Mouse (Mus musculus): Measurements from ENCODE around the gene Fzd10. TPM values are rescaled to one million over a fixed set of nuclear protein-coding genes. Genes with fewer than 3 reads are reported as not detected.

The Fzd10 gene
- total and polyA plus RNA-seq, 2 experiments = not detected

DNA sequence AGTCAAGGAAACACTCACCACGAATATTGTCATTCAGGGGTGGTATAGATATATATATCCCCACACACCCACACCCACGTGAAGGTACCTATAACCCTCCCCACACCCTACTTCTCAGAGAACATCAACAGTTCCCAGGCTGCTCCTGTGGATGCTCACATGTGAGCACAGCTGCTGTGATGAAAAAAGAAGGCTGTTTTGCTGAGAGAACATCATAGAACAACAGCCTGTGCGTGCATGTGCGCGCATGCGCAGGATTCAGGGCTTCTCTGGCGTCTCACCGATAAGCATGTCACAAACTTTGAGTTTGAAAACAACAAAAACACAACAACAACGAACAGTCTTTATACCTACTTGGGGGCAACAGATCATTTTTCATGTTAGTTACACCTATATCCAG, 36.0 kb downstream of the Fzd10 start:
- no peaks in the 10 kb centered on the region for H3K4me1 ChIP-seq (ENCODE audit: control insufficient read depth, insufficient read depth, low read length)
- no peak overlapping the region for H3K4me3 ChIP-seq (ENCODE audit: insufficient read depth, low read depth, low read length)
- H3K27me3 ChIP-seq (ENCODE audit: control insufficient read depth, insufficient read depth, low read length) = no peaks in the 10 kb centered on the region
- no peak overlapping the region for H3K27ac ChIP-seq (replicated peaks; ENCODE audit: insufficient read depth, low read depth, low read length)
- TF ChIP-seq CTCF (IDR thresholded peaks at IDR 0.05; ENCODE audit: low read depth, low read length) (no peak), POLR2A (IDR thresholded peaks at IDR 0.05; ENCODE audit: extremely low read depth, insufficient read depth, low read length) (no peak)
- no peak for DNase-seq (ENCODE audit: extremely low read depth, low read depth, low spot score)
- H3K79me2 ChIP-seq (ENCODE audit: control insufficient read depth, insufficient read depth, low read length) = no peaks in the 10 kb centered on the region
- H3K9ac ChIP-seq (ENCODE audit: low read depth, low read length) = no peak overlapping the region
- WGBS = 90% methylated on average over 9 of the region's 9 CpGs
- no peaks in the 10 kb centered on the region for H3K36me3 ChIP-seq (ENCODE audit: control insufficient read depth, insufficient read depth, low read length)

DNA sequence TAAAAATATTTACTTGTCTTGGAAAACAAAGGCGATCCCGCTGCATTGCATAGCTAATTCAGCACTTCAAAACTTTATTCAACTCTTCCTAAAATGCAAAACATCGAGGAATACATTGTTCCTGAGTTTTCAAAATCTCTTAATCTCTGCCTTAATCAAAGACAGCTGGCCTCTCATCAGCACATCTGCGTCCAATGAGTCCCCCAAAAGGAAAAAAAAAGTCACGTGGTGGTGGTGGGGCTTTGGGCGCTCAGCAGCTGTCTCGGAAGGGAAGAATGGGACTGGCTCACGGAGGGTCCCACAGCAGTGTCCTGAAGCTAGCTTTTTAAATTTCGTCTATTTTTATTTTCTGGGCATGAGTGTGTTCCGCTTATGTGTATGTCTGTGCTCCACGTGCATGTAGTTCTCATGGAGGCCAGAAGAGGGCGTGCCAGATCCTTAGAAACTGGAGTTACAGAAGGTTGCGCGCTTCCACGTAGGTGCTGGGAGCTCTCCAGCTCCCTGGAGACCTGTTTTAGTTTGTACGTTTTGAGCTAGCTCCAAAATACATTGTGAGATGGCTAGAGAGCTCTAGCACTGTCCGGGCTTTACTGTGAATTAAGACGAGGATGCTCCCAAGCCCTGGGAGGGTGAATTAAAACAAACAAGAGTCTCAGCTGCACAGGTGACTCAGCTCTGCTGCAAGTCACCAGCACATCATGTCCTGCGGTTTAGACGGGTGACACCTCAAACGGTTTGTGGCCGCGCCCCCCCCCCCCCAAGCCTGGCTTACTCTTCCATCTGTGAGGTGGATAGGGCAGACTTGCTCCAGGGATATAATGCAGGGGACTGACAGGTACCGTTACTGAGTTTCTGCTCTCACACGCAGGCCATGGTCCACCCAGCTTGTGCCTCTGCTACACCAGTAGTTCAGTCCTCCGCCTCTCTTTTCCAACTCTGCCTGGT, 36.7 kb downstream of the Fzd10 start:
- H3K4me3 ChIP-seq (ENCODE audit: insufficient read depth, low read depth, low read length) = no peak overlapping the region
- no peaks in the 10 kb centered on the region for H3K27me3 ChIP-seq (ENCODE audit: control insufficient read depth, insufficient read depth, low read length)
- no peaks in the 10 kb centered on the region for H3K36me3 ChIP-seq (ENCODE audit: control insufficient read depth, insufficient read depth, low read length)
- WGBS = 88% methylated on average over 26 of the region's 26 CpGs
- no peak overlapping the region for H3K9ac ChIP-seq (ENCODE audit: low read depth, low read length)
- no peak overlapping the region for H3K27ac ChIP-seq (replicated peaks; ENCODE audit: insufficient read depth, low read depth, low read length)
- DNase-seq (ENCODE audit: extremely low read depth, low read depth, low spot score) = no peak
- H3K4me1 ChIP-seq (ENCODE audit: control insufficient read depth, insufficient read depth, low read length) = no peaks in the 10 kb centered on the region
- TF ChIP-seq POLR2A (IDR thresholded peaks at IDR 0.05; ENCODE audit: extremely low read depth, insufficient read depth, low read length) (no peak), CTCF (IDR thresholded peaks at IDR 0.05; ENCODE audit: low read depth, low read length) (no peak)
- H3K79me2 ChIP-seq (ENCODE audit: control insufficient read depth, insufficient read depth, low read length) = no peaks in the 10 kb centered on the region

- H3K4me3 ChIP-seq (ENCODE audit: insufficient read depth, low read depth, low read length) = no peak overlapping the region
- WGBS = 50% methylated on average over 9 of the region's 9 CpGs
- H3K79me2 ChIP-seq (ENCODE audit: control insufficient read depth, insufficient read depth, low read length) = no peaks in the 10 kb centered on the region
- H3K27me3 ChIP-seq (ENCODE audit: control insufficient read depth, insufficient read depth, low read length) = no peaks in the 10 kb centered on the region
- TF ChIP-seq POLR2A (IDR thresholded peaks at IDR 0.05; ENCODE audit: extremely low read depth, insufficient read depth, low read length) = no peak
- no peak for TF ChIP-seq CTCF (IDR thresholded peaks at IDR 0.05; ENCODE audit: low read depth, low read length)
- no peak for DNase-seq (ENCODE audit: extremely low read depth, low read depth, low spot score)
- H3K27ac ChIP-seq (replicated peaks; ENCODE audit: insufficient read depth, low read depth, low read length) = no peak overlapping the region
- H3K4me1 ChIP-seq (ENCODE audit: control insufficient read depth, insufficient read depth, low read length) = no peaks in the 10 kb centered on the region
- H3K36me3 ChIP-seq (ENCODE audit: control insufficient read depth, insufficient read depth, low read length) = no peaks in the 10 kb centered on the region
- H3K9ac ChIP-seq (ENCODE audit: low read depth, low read length) = no peak overlapping the region
These were observed 38.1 kb downstream of the Fzd10 start for GRCm38 (mm10) chr5:128638716-128639115.

GRCm38 (mm10) chr5:128643065-128643464, 42.4 kb downstream of the Fzd10 start:
- Histone ChIP-seq H3K4me1 (ENCODE audit: control insufficient read depth, insufficient read depth, low read length) (no peaks in the 10 kb centered on the region), H3K79me2 (ENCODE audit: control insufficient read depth, insufficient read depth, low read length) (no peaks in the 10 kb centered on the region), H3K4me3 (ENCODE audit: insufficient read depth, low read depth, low read length) (no peak overlapping the region), H3K27me3 (ENCODE audit: control insufficient read depth, insufficient read depth, low read length) (no peaks in the 10 kb centered on the region), H3K27ac (replicated peaks; ENCODE audit: insufficient read depth, low read depth, low read length) (no peak overlapping the region), H3K36me3 (ENCODE audit: control insufficient read depth, insufficient read depth, low read length) (no peaks in the 10 kb centered on the region), H3K9ac (ENCODE audit: low read depth, low read length) (no peak overlapping the region)
- no peak for DNase-seq (ENCODE audit: extremely low read depth, low read depth, low spot score)
- no peak for TF ChIP-seq POLR2A (IDR thresholded peaks at IDR 0.05; ENCODE audit: extremely low read depth, insufficient read depth, low read length)
- TF ChIP-seq CTCF (IDR thresholded peaks at IDR 0.05; ENCODE audit: low read depth, low read length) = no peak
- WGBS = 83% methylated on average over 4 of the region's 4 CpGs

DNA sequence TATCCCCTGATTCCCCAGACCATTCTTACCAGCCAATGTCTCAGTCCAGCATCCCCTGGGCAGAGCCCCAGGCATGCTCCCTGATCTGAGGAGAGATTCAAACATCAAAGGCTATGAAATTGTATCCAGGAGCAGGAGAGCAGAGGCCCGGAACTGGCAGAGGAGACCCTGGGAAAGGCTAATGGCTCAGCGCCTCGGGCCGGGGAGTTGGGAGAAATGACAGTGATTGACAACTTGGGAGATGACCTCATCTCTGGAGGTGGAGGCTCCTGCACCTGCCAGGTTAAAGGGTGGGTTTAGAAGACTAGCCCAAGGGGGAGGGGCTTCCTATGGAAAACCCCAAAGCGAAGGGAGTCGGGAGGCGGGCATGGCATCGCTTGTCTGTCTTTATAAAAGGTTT, 45.1 kb downstream of the Fzd10 start:
- H3K4me3 ChIP-seq (ENCODE audit: insufficient read depth, low read depth, low read length) = no peak overlapping the region

GRCm38 (mm10) chr5:128646286-128646685, 45.6 kb downstream of the Fzd10 start:
- H3K4me1 ChIP-seq (ENCODE audit: control insufficient read depth, insufficient read depth, low read length) = no peaks in the 10 kb centered on the region
- no peak overlapping the region for H3K27ac ChIP-seq (replicated peaks; ENCODE audit: insufficient read depth, low read depth, low read length)
- TF ChIP-seq POLR2A (IDR thresholded peaks at IDR 0.05; ENCODE audit: extremely low read depth, insufficient read depth, low read length) (no peak), CTCF (IDR thresholded peaks at IDR 0.05; ENCODE audit: low read depth, low read length) (no peak)
- H3K9ac ChIP-seq (ENCODE audit: low read depth, low read length) = no peak overlapping the region
- 80% methylated on average over 5 of the region's 5 CpGs for WGBS
- DNase-seq (ENCODE audit: extremely low read depth, low read depth, low spot score) = no peak
- H3K36me3 ChIP-seq (ENCODE audit: control insufficient read depth, insufficient read depth, low read length) = no peaks in the 10 kb centered on the region
- no peak overlapping the region for H3K4me3 ChIP-seq (ENCODE audit: insufficient read depth, low read depth, low read length)
- H3K27me3 ChIP-seq (ENCODE audit: control insufficient read depth, insufficient read depth, low read length) = no peaks in the 10 kb centered on the region
- H3K79me2 ChIP-seq (ENCODE audit: control insufficient read depth, insufficient read depth, low read length) = no peaks in the 10 kb centered on the region

More for the DNA sequence above, 45.1 kb downstream of the Fzd10 start:
- Histone ChIP-seq H3K4me1 (ENCODE audit: control insufficient read depth, insufficient read depth, low read length) (no peaks in the 10 kb centered on the region), H3K79me2 (ENCODE audit: control insufficient read depth, insufficient read depth, low read length) (no peaks in the 10 kb centered on the region), H3K9ac (ENCODE audit: low read depth, low read length) (no peak overlapping the region), H3K27ac (replicated peaks; ENCODE audit: insufficient read depth, low read depth, low read length) (no peak overlapping the region), H3K36me3 (ENCODE audit: control insufficient read depth, insufficient read depth, low read length) (no peaks in the 10 kb centered on the region), H3K27me3 (ENCODE audit: control insufficient read depth, insufficient read depth, low read length) (no peaks in the 10 kb centered on the region)
- TF ChIP-seq CTCF (IDR thresholded peaks at IDR 0.05; ENCODE audit: low read depth, low read length) = no peak
- no peak for TF ChIP-seq POLR2A (IDR thresholded peaks at IDR 0.05; ENCODE audit: extremely low read depth, insufficient read depth, low read length)
- whole genome bisulfite sequencing = 68% methylated on average over 8 of the region's 8 CpGs
- DNase-seq (ENCODE audit: extremely low read depth, low read depth, low spot score) = no peak

Measured in liver, adult 2 months (tissue).